Mouse (Mus musculus) CH12F3 (cell line): ENCODE measurements around the gene Bicc1.

Experiments
- in situ Hi-C: fragments of 300-500 bp; cut with MboI; formaldehyde crosslinking; loops from 2 replicates; pipeline ENCODE4 v1.14.3; 2020; ENCODE audit warnings: low sequenced_read_pairs

Gene Bicc1

DNA sequence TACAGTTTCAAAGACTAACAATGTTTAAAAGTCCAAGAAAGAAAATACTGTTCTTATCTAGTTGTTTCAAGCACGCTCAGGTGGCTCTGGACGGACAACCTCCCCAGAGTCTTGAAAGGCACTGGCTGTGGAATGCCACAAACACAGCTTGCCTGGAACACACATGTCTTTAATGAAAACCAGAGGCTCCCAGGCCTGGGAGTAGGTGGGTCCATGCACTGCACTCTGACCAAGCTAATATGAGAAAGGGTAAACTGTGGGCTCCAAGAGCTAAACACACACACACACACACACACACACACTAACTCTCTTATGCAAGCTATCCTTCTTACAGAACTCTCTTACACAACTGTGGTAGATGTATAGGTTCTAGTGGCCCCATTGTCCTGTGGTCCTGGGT is 99.2 kb downstream of the Bicc1 start:
- in situ Hi-C loops: no loop called here

DNA sequence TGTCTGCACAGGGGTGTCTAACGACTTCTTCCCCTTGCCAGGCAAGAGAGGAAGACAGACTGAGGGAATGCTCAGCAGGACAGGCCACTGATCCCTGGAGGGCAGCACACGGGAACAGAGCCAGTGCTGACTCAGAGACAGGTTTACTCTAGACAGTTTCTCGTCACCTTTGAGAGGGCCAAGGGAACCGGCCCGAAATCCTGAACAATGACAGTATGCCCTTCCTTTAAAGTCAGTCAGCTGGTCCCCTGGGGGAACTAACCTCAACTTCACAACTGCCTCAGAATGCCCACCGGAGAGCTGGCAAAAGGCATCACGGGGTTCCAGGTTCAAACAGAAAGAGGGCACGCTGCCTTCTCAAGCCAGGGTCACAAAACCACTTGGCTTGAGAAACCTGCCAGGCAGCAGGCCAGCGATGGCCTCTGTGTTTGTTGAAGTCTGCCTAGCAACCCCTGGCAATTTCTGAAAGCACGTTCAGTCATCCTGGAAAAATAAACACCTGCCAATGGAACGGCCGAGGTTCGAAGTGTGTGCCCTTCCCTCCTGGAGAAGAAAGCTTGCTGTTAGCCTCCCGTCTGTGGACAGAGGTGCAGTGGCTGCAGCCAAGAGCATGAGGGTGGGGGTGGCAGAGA is 100.8 kb downstream of the Bicc1 start:
- in situ Hi-C loops: no loop called here

DNA sequence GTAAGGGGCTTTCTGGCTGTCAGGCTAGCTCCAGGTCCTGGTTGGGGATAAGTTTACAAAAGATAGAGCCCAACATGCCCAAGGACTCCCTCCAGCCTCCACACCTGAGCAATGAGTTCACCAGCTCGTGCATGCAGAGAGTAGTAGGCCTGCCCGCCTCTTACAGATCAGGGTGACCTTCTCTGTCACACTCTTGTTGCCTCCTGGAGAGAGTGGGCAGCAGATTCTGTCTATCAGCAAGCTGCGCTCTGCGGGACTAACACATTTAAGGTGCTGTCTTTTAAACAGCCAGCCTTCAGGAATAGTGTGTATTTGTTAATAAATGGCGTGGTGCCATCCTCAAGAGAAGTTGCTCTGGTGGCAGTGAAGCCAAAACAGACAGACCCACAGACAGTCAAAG is 101.4 kb downstream of the Bicc1 start:
- in situ Hi-C loops: no loop called here

DNA sequence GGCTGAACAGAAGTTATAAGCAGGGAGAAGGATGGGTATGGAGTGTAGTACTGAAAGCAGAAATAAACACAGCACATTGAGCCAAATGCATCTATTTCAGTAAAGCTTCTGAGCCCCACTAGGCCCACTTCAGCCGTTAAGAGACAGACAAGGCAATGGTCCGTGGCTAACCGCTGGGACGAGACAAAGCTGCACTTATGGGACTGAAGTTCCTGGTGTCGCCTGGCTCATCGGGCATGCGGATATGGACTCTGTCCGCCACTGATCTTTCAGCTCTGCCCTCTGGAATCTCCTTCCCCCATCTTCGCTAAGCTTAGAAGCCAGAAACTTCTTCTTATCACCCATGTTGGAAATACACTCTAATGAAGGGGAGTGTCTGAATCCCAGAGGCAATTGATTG is 106.8 kb downstream of the Bicc1 start:
- in situ Hi-C loops: no loop called here

DNA sequence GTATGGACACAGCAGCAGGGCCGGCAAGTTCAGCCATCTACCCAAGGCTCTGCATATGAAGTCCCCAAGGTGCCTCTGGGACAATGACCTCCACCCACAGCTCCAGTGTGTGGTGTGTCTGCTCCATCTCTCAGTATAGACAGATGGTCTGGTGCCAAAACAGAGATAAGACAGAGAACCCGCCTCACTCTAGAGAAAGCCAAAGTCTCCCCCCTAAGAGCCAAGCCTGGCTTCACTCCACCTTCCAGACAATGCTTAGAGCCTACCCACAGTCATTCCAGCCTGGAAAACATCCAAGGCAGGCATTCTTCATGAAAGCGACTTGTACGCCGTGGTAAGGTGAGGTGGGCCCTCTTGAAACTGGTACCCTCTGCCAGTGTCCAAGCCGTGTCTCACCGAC is 107.3 kb downstream of the Bicc1 start:
- in situ Hi-C loops: no loop called here

DNA sequence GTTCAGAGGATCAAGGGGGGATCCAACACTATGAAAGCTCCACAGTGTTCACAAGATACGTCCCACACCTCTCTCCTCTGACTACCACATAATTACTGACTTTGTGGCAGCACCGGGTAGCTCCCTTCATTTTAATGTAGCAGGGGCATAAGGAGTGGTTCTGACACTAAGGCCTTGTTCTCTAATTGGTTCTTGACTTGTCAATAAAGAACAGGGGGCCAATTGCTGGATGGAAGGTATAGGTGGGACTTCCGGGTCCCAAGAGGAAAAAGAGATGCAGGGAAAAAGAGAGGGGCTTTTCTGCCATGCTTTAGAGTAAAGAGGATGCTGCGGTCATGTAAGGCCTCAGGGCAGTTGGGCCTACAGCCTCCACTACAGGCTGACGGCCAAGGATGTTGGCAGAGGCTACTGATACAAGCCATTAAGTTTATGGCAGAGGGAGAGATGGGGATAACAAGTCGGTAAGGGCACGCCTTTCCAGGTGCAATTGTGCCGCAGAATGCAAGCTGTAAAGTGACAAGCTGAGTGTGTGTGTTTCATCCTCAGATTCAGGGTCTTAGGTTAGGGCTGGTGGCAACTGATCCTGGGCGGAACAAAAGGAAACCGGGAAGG is 108.7 kb downstream of the Bicc1 start:
- in situ Hi-C loops: no loop called here

DNA sequence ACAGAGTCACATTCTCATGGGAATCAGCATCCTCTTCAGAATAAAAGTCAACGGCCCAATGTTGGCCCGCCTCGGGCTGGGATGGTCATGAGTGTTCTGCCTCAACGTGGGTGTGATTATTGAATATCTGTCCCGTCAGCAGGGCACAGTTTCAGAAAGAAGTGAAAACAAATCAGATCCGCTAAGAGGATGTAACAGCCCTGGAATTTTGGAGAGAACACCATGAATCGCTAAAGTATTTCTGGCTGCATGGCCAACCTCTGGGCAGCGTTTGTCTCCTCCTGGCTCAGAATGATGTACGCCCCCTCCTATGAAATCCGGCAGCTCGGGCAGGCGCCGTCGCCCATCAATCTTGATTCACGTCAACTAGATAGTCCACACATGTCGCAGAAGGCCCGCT is 110.2 kb downstream of the Bicc1 start:
- in situ Hi-C loops: no loop called here

DNA sequence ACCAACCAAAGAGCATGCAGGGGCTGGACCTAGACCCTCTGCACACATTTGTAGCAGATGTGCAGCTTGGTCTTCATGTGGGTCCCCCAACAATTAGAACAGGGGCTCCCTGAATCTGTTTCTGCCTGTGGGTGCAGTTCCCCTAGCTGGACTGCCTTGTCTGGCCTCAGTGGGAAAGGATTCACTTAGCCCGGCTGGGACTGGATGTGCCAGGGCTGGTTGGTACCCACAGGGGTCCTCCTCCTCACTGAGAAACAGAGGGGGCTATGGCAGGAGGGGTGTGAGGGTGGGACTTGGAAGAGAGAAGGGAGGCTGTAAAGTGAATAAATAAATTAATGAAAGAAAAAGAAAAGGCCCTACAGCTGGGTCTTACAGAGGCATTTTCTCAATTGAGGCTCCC is 115.1 kb downstream of the Bicc1 start:
- in situ Hi-C loops: no loop called here

DNA sequence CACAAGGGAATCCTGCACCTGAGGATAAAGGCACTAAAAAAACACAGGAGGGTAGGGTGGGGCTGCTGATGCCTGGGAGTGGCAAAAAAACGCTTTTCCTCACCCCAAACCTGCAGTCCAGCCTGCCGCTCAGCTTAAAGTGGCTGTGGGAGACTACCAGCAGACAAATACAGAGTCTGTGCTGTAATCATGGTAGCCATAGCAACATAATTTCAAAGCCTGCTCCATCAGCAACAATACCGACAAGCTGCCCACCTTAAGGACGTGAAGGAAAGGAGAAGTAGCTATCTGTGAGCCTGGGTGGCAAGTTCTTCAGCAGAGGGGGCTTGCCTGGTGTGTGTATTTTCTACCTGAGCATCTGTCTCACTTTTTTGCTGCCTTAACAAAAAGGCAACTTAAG is 117.6 kb downstream of the Bicc1 start:
- in situ Hi-C loops: no loop called here

DNA sequence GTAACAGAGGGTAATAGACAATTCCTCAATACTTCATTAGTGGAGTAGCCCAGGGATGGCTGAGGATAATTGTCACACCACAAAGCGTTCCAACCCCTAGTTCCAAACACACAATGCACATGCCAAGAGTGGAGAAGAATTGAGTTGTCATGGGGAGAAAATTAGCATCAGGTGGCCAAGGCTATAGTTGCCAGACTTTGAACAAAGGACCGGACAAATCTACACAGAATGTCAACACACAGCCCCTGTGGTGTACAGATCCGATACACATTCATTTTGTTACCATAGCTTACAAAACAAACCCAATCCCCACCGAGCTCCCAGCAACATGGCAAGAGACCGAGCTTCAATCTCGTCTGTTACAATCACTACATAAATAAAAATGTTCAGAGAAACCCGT is 123.0 kb downstream of the Bicc1 start:
- in situ Hi-C loops: no loop called here

DNA sequence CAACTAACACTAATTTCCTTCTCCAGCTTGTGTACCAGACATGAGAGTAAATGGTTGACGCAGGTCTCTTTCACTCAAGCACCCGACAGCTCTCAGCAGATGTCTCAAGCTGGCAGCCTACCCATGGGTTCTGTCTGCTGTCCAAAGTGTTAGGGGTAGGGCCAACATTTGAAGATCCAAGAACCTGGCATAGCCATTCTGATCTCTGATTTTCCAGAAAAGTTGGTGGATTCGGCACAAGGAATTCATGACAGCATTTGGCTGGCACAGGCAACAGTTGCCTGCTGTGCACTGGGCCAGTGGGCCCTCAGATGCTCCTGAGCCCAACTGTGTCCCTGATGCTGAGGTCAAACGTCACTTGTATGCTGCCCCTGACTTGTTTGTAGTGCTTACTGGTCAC is 130.5 kb downstream of the Bicc1 start:
- in situ Hi-C loops: no loop called here

DNA sequence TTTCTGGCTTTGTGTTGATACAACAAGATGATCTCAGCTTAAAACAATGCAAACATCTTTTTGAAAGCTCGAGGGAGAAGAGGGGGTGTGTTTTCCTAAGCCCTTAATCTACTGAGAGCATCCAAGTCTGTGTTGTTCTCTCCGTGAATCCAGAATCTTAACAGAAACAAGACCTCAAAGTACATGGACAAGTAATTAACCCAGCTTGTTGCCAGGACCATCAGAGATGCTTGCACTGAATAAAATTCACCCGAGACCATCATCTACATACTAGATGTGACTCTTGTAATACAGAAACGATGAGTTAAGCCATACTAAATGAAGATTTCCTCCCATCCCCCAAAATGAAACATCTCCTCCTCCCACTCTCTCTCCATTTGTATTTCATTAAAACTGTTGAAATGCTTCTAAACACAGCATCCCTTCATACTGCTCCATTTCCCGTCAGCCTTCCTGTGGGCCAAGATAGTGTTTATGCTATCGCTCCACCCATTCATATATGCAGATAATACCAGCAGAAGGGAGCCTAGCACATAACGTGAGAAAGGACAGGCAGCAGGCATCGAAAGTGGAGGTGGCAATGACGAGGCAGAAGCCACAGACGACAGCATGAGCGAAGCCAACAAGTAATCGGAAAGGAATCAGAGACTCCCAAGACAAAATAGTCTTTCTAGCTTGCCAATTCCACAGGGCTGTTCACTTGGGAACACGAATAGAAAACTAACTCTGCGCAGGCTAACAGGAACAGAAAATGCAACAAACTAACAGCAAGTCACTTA is 131.2 kb downstream of the Bicc1 start:
- in situ Hi-C loops: no loop called here

DNA sequence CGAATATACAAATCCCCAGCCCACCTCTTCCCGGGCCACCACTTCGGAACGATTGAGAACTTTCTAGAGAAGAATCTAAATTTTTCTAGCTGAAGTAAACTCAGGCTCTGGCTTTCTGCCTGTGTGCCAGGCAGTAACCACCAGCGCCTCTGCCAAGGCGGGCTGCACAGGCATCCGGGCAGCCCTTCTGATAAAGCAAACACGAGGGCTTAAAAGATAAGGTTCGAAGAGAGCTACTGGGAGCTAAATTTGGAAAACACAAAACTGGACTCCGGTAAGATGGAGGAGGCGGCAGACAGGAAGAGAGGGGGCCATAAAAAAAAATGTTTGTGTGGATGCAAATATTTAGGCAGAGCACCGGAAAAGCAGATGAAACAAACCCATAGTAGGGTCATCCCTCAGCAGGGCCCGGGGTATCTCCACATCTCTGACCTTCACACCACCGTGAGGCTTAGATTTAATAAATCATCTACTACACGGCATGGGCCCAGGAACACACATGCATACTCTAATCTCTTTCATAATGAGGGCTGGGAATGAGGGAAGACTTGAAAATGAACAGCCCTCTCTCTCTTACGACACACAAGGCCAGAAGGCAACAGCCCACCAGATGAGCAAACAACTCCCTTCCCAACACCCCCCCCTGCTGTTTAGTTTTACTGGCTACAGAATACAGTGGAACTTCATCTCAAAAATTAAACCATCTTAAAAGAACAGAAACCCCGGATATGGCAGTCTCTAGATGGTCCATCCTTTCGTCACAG is 134.2 kb downstream of the Bicc1 start:
- in situ Hi-C loops: no loop called here

DNA sequence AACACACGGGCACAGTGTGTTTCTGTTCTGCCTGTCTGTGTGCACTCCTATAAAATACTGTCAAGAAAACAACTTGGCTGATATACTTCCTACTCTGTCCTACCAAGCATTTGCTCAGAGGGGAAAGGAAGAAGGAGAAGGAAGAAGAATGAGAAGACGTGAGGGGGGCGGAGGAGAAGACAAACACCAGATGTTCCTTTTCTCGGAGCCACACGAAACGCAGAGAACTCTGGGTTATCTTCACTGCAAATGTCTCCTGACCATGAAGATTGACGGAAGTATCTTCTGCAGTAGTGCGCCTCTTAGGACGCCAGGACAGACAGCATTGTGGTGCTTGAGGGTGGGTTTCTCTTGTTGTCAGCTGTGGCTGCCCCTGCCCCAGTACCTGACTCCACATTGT is 134.8 kb downstream of the Bicc1 start:
- in situ Hi-C loops: no loop called here

DNA sequence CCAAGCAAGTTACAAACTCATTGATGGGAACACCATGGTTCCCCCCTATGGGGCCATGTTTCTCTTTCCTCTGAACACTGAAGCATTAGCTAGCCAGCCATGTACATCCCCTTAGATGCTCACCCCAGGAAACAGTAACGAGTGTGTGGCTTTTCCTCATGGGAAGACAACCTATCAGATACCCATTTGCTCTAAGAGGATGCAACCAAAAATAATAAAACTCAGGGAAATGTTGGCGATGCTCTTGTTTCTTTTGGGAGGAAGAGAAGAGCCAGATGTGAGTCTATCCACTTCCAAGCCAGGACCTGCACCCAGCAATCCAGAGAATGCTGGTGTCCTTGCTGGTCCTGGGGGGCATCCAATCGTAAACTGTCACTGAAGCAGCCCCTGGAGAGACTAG is 136.0 kb downstream of the Bicc1 start:
- in situ Hi-C loops: no loop called here

DNA sequence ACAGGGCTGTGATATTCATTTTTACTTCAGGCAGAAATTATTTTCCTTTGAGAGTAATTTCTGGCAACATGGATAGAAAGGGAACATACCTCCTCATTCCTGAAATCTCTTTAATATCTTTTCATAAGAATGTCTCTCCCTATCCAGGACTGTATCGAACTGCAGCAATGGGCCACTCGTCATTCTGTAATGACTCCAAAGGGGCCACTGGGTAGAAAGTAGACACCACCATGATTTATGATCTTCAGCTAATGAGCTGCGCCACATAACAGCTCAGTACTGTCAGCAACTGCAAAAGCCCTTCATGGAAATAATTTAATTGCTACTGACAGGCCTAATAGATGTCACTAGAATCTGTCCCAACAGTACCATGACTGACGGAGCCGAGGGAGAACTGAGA is 139.0 kb downstream of the Bicc1 start:
- in situ Hi-C loops: no loop called here

DNA sequence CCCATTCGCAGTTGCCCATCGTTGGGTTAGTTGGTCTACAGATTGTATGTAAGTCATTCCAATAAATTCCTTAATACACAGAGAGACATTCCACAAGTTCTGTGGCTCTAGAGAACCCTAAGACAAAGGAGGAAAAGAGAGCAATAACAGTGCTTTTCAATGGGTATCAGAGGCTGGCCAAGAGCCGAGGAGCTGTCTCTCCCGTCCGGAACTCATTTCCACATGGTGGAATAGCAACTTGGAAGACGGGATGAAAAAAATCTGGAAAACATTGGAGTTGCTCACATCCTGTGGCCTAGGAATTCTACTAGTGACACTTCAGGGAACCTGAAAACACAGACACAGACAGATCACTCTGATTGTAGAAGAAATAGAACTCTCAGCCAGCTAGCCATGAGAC is 139.7 kb downstream of the Bicc1 start:
- in situ Hi-C loops: no loop called here

DNA sequence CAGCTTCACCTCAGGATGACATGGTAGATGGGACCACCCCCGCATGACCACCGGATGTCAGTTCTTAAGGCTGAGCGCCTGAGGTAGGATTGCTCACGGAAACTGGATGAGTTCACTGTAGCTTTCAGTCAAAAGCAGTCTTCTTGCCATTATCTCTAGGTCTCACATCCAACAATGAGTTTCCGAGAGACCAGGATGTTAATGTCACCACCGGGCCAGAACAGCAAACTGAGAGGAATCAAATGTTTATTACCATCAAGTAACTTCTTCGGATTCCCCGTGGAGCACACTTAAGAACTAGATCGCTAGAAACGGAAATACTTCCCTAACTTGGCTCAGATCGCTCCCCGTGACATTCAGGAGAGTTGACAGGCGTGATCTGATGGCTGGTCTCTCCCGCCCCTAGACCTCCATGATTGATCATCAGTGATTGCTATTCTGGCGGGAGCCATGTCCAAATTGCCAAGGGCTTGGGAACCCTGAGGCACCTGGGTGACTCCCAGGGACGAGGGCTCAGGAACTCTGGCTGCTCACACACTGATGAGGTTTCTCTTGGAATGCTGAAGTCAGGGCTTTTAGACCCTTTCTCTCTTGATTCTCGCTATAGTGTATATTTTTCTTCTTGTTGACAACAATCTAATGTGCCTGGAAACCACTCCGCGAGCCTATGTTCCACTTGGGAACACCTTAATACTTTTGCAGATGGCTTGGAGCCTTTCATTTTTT is 149.6 kb downstream of the Bicc1 start:
- in situ Hi-C loops: no loop called here

DNA sequence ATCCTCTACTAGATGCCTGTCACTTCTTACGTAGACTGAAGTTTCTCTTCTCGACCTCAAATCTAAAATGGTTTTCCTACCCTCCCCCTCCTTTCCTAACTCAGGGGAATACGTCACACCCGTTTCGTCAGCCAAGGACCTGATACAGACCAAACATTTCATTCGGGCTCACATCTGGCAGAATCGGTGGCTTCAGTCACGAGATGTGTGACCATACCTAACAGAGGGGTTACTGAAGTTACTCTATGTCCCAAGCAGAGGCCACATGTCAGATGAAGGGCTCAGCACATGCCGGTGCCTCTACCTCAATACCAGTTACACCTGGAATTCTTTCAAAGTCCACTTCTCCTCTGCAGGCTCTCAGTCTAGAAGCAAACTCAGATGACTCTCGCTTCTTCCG is 150.8 kb downstream of the Bicc1 start:
- in situ Hi-C loops: no loop called here

DNA sequence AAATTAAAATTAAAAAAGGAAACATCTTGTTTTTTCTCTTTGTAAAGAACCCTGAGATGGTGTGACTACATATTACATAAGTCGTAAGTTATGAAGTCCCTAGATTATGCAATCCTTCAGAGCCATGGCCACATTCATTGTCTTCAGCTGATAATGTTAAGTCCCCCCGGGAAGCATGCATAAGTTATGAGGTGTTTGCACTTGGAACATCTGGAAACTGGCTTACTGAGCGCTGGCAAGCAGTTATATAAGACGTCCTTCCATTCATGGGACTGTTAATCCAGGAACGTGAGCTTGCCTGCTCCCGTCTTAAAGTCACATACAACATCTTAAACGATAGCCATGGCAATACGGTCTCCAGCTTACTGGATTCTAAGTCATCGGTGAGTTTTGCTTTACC is 151.5 kb downstream of the Bicc1 start:
- in situ Hi-C loops: no loop called here

DNA sequence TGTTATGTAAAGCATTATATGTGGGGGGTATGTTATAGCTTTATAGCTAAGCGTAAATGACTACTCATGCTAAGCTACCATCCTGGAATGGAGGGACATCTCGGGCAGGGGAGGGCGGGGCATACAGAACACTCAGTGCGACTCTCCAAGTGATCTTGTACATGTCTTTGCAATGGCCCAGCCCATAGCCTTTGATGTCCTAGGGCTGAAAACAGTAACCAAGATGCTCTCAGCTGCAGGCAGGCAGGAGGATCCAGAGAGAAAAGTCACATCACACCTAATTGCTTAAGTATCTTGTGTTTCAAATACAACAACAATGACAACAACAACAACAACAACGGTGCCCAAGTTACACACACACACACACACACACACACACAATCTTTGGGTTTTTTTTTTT is 152.0 kb downstream of the Bicc1 start:
- in situ Hi-C loops: no loop called here
